Mouse (Mus musculus) urinary bladder, adult 2 months (tissue): ENCODE data around the gene Crtc1. TPM values are rescaled to one million over a fixed set of nuclear protein-coding genes. Genes with fewer than 3 reads are reported as not detected.

Experiments used
- DNase-seq: peaks from one replicate; pipeline ENCODE4 v3.0.0; 2022; ENCODE audit warnings: low spot score
- polyA plus RNA-seq: library from polyadenylated mRNA; depleted of rRNA; stranded (reverse); fragments of >200 nt; gene quantifications from 2 replicates; pipeline ENCODE4 v1.2.3, GENCODE M21; 2012; rRNA removed

The Crtc1 gene
- polyA plus RNA-seq, 1 experiment = 7.9 TPM

GRCm38 (mm10) chr8:70347860-70348420 lies 91.4 kb downstream of the Crtc1 start:
- no peak for DNase-seq

GRCm38 (mm10) chr8:70347443-70347842 lies 91.9 kb downstream of the Crtc1 start:
- no peak for DNase-seq

GRCm38 (mm10) chr8:70344279-70344678 lies 95.1 kb downstream of the Crtc1 start:
- no peak for DNase-seq

GRCm38 (mm10) chr8:70343696-70344095 lies 95.7 kb downstream of the Crtc1 start:
- no peak for DNase-seq

GRCm38 (mm10) chr8:70343076-70343475 lies 96.3 kb downstream of the Crtc1 start:
- no peak for DNase-seq

- no peak for DNase-seq
These were observed 97.4 kb downstream of the Crtc1 start for GRCm38 (mm10) chr8:70342007-70342406.

GRCm38 (mm10) chr8:70340659-70341058 lies 98.7 kb downstream of the Crtc1 start:
- DNase-seq = no peak

- no peak for DNase-seq
These were observed 100.4 kb downstream of the Crtc1 start for GRCm38 (mm10) chr8:70338931-70339330.

- DNase-seq = no peak
These were observed 106.5 kb downstream of the Crtc1 start for GRCm38 (mm10) chr8:70332878-70333202.

Other genes starting within 250 kb of the Crtc1 start
- 15.5 and 17.9 TPM in 2 replicates for gene Slc25a42, start 227.3 kb downstream of the Crtc1 start, polyA plus RNA-seq
- gene Sugp2, start 205.4 kb downstream of the Crtc1 start, polyA plus RNA-seq = 45.4 and 56.1 TPM in 2 replicates
- 13.9 and 17.4 TPM in 2 replicates for gene Armc6, start 205.1 kb downstream of the Crtc1 start, polyA plus RNA-seq
- gene Homer3, start 156.8 kb downstream of the Crtc1 start, polyA plus RNA-seq = 34.4 and 37.9 TPM in 2 replicates
- 35.1 and 35.2 TPM in 2 replicates for gene Ddx49, start 137.1 kb downstream of the Crtc1 start, polyA plus RNA-seq
- gene Cope, start 137.1 kb downstream of the Crtc1 start, polyA plus RNA-seq = 211 and 264 TPM in 2 replicates
- gene Cers1, start 123.8 kb downstream of the Crtc1 start, polyA plus RNA-seq = 1.3 and 2.1 TPM in 2 replicates
- gene Gdf1, start 109.8 kb downstream of the Crtc1 start, polyA plus RNA-seq = 0.74 and 1.3 TPM in 2 replicates
- 16.4 and 30.5 TPM in 2 replicates for gene Upf1, start 86.3 kb downstream of the Crtc1 start, polyA plus RNA-seq
- gene Comp, start 66.0 kb downstream of the Crtc1 start, polyA plus RNA-seq = 0.22 and 0.23 TPM in 2 replicates
- gene Klhl26, start 37.4 kb upstream of the Crtc1 start, polyA plus RNA-seq = 34.7 and 36.9 TPM in 2 replicates
- 0.08 and 0.28 TPM in 2 replicates for gene Tmem59l, start 47.8 kb upstream of the Crtc1 start, polyA plus RNA-seq
- 0.40 and 0.41 TPM in 2 replicates for gene Crlf1, start 53.6 kb upstream of the Crtc1 start, polyA plus RNA-seq
- gene Rex1bd, start 67.2 kb upstream of the Crtc1 start, polyA plus RNA-seq = 119 and 129 TPM in 2 replicates
- 881 and 1,275 TPM in 2 replicates for gene Uba52, start 71.2 kb upstream of the Crtc1 start, polyA plus RNA-seq
- 300 and 366 TPM in 2 replicates for gene Fkbp8, start 88.1 kb upstream of the Crtc1 start, polyA plus RNA-seq
- gene Kxd1, start 88.4 kb upstream of the Crtc1 start, polyA plus RNA-seq = 73.9 and 74.2 TPM in 2 replicates
- gene Ell, start 99.9 kb upstream of the Crtc1 start, polyA plus RNA-seq = 21.3 and 26.9 TPM in 2 replicates
- 37.9 and 49.6 TPM in 2 replicates for gene Isyna1, start 154.8 kb upstream of the Crtc1 start, polyA plus RNA-seq
- gene Ssbp4, start 169.3 kb upstream of the Crtc1 start, polyA plus RNA-seq = 73.5 and 74.6 TPM in 2 replicates
- 5.2 and 6.2 TPM in 2 replicates for gene Lrrc25, start 176.6 kb upstream of the Crtc1 start, polyA plus RNA-seq
- 0.84 and 1.1 TPM in 2 replicates for gene Gdf15, start 192.9 kb upstream of the Crtc1 start, polyA plus RNA-seq
- 19.2 and 20.6 TPM in 2 replicates for gene Pgpep1, start 220.8 kb upstream of the Crtc1 start, polyA plus RNA-seq
- 97.8 and 99.4 TPM in 2 replicates for gene Lsm4, start 233.7 kb upstream of the Crtc1 start, polyA plus RNA-seq